Mouse (Mus musculus) c-Kit-positive CD71-positive TER-119-positive erythroid progenitor cells, embryonic 14.5 days (primary cell): Measurements from ENCODE around the gene Dock8.

ENCODE experiments used
- DNase-seq: peaks from one replicate; pipeline ENCODE4 v3.0.0-alpha.2; 2013; ENCODE audit warnings: low spot score

The Dock8 gene

DNA sequence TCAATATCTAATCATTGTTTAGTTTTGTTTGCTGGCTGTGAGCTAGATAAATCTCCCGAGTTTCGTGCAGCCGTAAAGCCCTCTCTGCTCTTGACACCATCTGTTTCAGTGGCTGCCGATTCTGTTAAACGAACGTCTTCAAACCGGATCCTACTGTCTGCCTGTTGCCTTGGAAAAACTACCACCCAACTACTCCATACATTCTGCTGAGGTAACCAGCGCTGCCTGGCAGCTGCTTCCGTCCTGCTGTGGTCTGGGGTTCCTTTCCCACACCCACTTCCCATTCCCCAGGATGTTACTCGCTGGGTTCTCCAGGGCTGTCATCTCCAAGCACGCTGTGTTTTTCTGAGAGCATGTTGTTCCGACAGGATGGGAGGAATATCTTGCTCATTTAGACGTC, 123.7 kb downstream of the Dock8 start:
- no peak for DNase-seq

DNA sequence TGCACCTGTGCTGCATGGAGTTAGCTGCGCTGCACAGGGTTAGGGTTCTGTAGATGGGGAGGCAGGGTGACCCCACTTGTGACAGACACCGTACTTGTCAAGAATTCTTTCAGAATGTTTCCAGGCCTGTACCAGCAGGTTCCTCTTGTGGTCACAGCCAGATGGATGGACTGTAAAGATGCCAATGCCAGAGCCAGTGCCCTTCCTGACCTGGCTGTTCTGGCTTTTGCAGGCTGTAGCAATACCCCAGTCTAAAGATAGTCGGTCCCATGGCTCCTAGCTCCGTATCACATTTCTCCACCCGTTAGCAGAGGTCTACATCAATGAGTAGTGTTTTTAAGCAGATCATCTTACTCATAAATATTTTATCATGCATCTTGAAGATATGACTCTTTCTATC, 124.1 kb downstream of the Dock8 start:
- no peak for DNase-seq

DNA sequence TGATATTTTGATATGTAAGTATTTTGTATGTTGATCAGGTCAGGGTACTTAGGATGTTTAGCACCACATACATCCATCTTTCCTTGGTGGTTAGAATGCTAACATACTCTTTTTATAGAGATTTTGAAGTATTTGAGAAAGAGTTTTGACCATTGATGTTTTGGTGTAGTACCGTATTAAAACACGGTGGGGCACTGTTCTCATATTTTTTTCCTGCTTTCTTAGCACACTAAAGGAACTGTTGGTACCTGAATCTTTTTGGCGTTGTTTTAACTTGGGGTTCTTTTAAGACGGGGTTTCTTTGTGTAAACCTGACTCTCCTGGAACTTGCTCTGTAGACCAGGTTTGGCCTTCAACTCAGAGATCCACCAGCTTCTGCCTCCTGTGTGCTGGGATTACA, 133.0 kb downstream of the Dock8 start:
- peak; percentile 18 for DNase-seq

GRCm38 (mm10) chr19:25133959-25134358, 134.6 kb downstream of the Dock8 start:
- no peak for DNase-seq

DNA sequence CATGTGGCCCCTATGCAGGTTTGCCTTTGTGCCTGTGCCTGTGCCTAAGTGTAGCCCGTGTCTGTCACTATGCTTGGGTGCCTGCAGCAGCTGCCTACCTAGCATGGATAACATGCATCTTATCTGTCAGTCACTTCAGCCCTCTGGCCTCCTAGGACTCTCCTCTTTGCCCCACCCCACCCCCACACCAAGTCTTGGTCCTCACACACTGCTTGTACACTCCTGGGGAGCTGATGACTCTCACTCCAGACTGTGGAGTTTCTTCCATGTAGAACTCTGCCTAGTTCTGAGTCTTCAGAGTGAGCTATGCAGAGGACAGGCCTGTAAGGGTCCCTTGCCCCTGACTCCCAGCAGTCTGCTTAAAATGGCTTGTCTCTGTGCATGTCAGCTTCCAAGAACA, 136.8 kb downstream of the Dock8 start:
- no peak for DNase-seq

- DNase-seq, result no peak
These were observed 138.8 kb downstream of the Dock8 start for GRCm38 (mm10) chr19:25137907-25138820.

DNA sequence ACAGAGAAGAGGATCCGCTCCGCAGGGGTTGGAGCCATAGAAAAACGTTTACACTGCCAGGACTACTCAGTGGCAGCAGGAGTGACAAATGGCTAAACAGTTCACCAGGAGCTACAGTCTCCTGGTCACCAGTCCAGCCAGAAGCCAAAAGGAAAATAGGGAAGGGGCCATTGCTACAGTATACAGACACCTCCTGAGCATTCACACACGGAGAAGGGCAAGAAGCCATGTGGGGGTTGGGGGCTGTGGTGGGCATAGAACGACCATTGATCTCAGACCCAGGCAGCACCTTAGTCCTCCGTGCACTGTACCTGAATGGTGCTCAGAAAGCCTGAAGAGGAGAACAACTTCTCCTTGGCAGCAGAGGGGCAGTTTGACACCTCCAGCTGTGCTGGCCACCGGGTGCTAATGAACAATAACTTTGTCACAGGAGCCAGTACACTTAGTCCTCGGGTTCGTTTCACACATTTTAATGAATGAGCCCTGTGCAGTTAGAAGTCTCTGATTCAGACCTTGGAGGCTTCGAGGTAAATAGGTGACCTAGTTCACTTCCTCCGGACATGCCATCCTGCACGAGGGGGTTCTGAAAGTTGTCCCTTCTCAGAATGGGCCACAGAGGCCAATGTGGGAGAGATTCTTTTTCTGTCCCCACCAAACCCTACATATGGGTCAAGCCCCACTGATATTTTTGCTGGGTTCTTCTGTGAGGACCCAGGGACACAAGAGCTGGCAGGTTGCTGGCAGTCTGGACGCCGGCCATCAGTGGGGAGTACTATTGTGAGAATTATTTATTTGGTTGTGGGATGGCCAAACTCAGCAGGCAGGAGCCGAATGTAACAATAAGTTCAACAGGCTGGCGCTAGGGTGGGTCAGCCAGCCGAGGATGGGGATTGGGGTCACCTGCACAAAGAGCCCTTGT, 145.0 kb downstream of the Dock8 start:
- no peak for DNase-seq

DNA sequence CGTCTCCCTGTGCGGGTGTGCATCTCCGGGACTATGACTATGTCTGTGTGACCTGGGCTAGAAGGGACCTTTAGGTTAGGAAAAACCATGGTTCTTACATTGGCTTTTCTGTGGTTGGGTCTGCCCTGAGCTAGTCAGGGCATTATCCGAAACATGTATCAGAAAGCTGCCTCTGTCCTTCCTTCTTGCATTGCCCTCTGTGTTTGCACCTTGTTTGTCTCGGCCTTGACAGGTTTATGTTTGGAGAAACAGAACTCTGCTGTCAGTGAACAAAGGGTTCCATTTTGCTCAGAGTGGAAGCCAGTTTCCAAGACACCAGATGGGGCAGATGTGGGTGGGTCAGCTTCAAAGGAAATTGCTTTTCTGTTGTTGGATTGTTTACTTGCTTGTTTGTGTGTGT, 145.8 kb downstream of the Dock8 start:
- no peak for DNase-seq

DNA sequence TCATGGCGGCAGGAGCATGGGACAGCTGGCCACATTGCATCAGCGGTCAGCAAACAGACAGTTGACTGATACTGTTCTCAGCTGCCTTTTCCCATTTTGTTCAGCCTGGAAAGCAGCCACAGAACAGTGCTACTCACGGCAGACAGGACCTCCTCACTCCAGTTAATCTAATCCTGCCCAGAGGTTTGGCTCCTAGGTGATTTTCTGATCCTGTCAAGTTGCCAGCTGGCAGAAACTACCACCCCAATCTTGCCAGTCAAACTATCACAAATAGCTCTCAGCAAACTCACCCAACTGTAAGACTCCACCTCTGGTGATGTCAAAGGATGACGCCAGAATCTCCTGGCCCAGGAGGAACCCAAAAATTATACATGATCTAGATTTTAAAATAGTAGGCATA, 146.8 kb downstream of the Dock8 start:
- DNase-seq, result no peak

DNA sequence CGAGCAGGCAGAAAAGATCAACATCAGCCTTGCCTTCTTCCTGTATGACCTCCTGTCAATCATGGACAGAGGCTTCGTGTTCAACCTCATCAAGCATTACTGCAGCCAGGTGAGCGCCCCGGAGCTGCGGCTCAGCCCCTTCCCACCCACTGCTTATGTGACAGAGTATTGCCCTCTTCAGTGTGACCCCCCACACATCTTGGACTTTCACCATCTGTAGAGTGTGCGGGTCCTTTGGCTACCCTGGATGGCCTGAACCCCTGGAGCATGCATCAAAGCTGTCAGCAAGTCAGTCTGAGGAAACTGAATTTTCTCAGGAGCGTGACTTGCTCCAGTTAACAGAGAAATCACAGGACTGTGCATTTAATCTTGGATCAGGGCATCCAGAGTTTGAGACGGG, 150.5 kb downstream of the Dock8 start:
- no peak for DNase-seq

- DNase-seq, result no peak
These were observed 155.3 kb downstream of the Dock8 start for GRCm38 (mm10) chr19:25154506-25155178.

DNA sequence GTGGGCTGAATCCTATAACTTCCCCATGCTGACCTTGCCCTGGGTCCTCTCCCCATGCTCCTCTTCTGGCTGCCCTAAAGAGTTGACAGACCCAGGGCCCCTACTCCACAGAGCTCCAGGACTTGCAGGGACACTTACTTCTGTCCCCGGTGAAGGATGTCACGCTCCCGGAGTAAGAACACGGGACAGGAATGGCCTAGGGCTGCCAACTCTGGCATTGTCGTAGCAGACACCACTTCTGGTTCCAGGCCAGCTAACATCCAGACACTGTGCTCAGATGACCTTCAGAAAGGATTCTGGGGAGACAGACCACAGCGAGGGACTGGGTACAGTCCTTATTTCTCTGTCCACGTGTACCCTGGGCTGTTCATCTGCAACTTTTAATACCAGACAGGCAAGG, 155.9 kb downstream of the Dock8 start:
- DNase-seq, result no peak

- DNase-seq, result no peak
These were observed 156.4 kb downstream of the Dock8 start for GRCm38 (mm10) chr19:25155709-25156108.

GRCm38 (mm10) chr19:25162270-25162669, 162.9 kb downstream of the Dock8 start:
- DNase-seq, result no peak

GRCm38 (mm10) chr19:25163426-25163825, 164.1 kb downstream of the Dock8 start:
- no peak for DNase-seq

- no peak for DNase-seq
These were observed 167.1 kb downstream of the Dock8 start for GRCm38 (mm10) chr19:25166412-25166811.

DNA sequence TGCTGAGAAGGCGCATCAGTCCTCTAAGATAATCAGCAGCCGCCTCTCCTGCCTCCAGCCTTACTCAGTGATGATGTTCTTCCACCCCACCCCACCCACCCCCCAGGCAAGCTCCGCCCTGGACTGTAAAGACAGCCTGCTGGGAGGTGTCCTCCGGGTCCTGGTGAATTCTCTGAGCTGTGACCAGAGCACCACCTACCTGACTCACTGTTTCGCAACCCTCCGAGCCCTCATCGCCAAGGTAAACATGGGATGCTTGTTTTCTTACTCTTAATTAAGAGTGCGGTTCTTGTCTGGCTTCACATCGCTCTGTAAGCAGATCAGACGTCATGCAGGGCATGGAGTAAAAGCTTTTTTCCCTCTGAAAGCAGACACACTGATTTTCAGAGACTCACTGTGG, 172.1 kb downstream of the Dock8 start:
- DNase-seq, result no peak

DNA sequence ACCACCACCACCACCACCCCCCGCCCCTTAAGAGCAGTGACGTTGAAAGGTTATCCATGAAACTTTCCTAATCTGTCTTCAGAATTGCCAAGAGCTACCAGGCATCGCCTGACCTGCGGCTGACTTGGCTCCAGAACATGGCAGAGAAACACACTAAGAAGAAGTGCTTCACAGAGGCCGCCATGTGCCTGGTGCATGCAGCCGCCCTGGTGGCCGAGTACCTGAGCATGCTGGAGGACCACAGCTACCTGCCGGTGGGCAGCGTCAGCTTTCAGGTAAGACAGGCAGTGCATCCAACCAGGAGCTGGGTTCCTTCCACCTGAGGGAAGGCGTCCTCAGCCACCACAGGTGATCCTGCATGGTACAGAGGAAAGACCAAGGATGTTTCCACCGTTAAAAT, 177.4 kb downstream of the Dock8 start:
- DNase-seq, result no peak

DNA sequence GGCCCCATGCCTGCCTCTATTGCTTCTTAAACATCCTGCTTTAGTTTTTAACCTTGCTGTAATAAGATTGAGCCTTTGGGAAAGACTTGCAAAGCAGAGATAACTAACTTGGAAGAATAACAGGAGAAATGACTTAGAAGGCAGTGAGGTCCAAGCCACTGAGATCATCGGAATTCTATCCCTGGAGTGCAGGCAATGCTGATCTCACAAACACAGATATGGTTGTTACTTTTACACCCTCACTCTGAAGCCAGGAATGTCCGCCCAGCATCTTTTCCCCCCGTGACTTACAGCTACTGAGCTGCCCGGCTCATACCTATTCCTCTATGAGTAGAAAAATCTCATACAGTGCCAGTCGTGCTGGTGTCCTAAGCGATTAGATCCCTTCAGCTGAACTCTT, 180.7 kb downstream of the Dock8 start:
- no peak for DNase-seq

DNA sequence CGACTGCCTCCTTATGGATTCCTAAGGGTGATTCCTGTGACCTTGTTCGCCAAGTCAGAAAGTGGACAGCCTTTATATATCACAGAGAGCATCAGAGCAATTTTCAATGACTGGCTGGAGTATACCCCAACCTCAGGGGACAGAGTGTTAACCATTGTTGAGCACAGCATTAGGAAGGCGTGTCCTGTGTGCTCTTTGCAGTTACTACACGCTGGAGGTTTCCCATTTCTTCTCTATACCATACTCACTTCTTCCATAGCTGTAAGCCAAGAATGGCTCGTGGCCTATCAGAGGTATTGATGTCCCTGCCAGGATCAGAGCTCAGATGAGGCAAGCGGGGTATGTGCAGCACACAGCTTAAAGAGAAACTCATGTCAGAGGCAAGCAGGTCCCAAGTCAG, 181.2 kb downstream of the Dock8 start:
- no peak for DNase-seq

DNA sequence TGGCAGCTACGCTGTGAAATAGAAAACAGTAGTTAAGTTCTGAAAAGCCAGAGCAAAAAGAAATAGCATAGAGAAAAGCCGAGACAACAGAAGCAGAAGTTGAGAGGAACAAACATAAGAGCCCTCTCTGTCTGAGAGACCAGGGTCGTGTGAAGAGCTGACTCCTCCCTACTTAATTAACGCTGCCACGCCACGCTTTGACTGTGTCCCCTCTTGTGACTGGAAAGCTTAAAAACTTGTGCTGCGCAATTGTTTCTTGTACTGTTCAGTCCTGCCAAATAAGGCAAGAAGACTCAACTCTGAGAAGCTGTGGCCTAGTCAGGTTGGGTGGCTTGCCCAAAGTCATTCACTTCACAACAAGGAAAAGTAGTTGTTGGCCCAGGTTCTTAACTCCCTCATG, 184.7 kb downstream of the Dock8 start:
- no peak for DNase-seq

- DNase-seq, result no peak
These were observed 187.0 kb downstream of the Dock8 start for GRCm38 (mm10) chr19:25186316-25186715.
